Mouse (Mus musculus) B cell, adult 2 months (primary cell): ENCODE results near the gene Capn5.
"Not testable (repeated sequence)": the region's sequence is repeated elsewhere in the genome, so short reads cannot be mapped to it uniquely, and the experiment has no call there.

Source experiments
- DNase-seq, 2 experiments: peaks; one replicate each; pipeline ENCODE4 v3.0.0; 2022

Capn5 gene

DNA sequence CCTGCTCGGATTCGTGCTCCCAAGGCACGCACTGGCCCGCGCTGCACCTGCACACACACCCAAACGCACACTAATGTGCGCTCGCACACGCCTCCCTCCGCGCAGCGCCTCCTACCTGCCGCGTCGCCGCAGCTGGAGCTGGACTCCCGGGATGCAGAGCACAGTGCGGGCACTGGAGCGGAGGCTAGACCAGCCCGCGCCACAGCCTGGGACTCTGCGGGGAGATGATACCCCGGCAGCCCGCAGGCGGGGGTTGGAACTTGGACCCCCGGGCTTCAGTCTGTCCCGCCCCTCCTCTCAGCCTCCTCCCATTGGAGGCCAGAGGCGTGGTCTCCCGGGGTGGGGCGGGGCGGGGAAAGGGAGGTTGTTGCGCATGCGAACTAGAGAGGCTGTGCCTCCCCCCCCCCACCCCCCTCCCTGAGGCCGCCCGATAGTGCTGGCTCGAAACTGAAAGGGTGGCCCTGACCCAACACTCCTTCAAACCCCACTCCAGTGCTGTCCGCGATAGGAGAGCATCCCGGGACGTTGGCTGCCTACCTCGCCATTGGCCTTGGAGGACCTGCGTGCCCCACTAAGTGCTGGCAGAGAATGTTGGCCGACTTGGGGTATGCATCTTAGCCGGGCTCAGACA lies at the start of gene Capn5:
TSS of gene Capn5 (minus strand) at position 346 of the 631 bp plus-strand sequence.
- peak; percentile 77 to 81 for DNase-seq

- DNase-seq: no peak
Observed at GRCm38 (mm10) chr7:98223796-98224195, 45.7 kb upstream of the Capn5 start.

- DNase-seq: no peak
Observed at GRCm38 (mm10) chr7:98216713-98217112, 38.6 kb upstream of the Capn5 start.

GRCm38 (mm10) chr7:98202946-98203345 lies 24.9 kb upstream of the Capn5 start:
- DNase-seq: no peak

DNA sequence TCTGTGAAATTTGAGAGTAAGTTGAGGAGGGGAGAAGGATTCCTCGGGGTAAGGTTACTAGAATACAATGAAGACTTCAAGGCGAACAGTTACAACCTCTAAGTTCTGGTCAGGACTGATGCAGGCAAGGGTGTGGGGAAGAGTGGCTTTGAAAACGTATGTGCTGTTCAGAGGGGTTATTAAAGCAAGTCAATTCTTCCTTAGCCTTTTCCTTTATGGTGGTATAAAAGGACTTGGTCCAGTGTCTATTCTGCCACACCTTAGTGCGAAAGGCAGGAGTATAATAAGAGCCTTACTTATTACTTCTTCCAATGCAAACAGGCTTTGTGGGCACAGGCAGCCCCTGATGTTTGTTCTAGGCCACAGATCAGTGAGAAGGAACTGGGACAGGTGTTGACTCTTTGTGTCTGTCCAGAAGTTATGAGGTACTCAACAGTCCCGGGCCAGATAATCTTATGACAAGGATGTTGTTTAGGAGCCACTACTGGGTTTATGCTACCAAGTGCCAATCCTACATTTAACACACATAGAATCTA lies 23.5 kb upstream of the Capn5 start:
- no peak for DNase-seq

GRCm38 (mm10) chr7:98200396-98200795 lies 22.3 kb upstream of the Capn5 start:
- DNase-seq: no peak

GRCm38 (mm10) chr7:98199381-98199780 lies 21.3 kb upstream of the Capn5 start, which contains the start of gene B3gnt6:
Gene B3gnt6, minus strand, starts transcription at chr7:98199481.
- DNase-seq: no peak

- no peak for DNase-seq
Observed at GRCm38 (mm10) chr7:98195151-98195801, 17.2 kb upstream of the Capn5 start.

GRCm38 (mm10) chr7:98194026-98194792 lies 16.1 kb upstream of the Capn5 start:
- peak; percentile 39 to 47 for DNase-seq

DNA sequence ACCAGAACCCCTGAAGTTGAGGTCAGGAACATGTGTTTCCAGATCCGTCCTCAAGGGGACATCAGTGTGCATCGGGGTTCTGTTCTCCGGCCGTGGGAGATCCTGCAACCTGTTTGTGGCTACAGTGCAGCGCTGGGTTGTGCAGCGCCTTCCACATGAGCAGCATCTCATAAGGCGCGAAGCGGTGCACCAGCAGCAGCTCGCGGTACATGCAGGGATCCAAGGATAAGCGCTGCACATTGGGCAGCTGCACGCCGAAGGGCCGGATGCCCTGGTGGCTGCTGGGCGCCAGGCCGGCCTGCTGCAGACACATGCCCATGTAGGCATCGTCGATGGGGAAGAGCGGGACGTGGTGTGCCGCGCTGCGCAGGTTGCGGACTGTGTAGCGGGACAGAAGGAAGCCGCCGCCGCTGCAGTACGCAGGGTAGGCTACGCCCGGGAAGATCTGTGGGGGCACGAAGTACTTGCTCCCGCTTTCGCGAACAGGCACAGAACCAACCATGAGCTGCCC lies 15.5 kb upstream of the Capn5 start:
- peak; percentile 45 to 52 for DNase-seq

DNA sequence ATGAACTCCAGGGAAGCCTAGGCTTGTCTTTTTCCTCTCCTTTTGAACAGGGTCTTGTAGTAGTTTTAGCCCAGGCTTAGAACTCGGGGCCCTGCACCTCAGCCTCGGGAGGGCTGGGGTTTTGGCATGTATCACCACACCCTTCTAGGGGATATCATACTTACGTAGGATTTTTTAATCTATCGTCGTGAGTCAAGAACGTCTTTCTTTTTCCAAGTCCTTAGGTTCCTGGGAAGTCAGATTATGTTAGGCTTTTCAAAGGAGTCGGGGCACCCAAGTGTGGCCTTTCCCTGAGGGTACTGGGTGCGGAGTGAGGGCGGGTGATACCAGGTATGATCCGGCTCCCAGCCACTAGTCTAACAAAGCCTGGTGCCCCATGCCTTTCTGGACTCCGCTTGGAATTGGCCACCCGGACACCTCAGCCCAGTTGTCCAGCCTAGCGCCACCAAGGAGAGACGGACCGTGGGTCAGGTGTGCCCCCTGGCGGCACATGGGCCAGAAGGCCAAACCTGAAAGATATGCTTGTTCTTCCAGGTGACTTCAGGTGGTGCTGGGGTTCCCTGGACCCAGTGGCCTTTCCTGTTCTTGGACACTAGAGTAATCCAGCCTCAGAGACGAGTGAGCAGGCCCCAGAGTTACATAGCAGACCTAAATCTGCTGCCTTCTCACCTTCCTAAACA lies 13.6 kb upstream of the Capn5 start:
- DNase-seq: peak; percentile 21 to 27

DNA sequence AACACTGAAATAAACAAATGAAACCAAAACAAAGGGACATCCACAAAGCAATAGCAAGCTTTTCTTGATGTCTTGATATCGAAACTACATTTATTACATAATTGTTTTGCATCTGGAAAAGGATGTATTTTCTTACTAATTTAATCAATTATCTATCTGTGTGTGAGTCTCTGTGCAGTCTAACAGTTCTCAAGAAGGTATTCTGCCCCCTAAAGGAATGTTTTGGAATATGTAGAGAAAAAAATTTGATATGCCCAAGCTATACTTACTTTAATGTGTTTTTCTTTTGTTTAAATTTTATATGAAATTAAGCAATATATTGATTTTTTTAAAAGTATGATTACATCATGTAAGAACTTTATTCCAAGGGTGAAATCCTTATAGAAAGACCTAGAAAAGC lies 12.5 kb upstream of the Capn5 start:
- no peak for DNase-seq

- no peak for DNase-seq
Observed at GRCm38 (mm10) chr7:98189745-98190144, 11.7 kb upstream of the Capn5 start.

DNA sequence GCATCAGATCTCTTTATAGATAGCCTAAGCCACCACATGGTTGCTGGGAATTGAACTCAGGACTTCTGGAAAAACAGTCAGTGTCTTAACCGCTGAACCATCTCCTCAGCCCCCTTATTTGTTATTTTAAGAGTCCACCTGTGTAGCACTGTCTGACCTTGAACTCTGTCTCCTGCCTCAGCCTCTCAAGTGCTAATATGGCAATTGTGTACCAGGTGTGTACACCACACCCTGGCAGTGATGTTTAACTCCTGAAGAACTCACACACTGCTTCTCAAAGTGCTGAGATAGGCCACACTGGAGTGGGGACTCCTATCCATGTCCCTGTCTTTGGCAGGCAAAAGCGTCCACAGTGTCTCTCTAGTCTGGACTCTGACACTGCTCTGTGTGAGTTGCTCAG lies 10.6 kb upstream of the Capn5 start:
- no peak for DNase-seq

DNA sequence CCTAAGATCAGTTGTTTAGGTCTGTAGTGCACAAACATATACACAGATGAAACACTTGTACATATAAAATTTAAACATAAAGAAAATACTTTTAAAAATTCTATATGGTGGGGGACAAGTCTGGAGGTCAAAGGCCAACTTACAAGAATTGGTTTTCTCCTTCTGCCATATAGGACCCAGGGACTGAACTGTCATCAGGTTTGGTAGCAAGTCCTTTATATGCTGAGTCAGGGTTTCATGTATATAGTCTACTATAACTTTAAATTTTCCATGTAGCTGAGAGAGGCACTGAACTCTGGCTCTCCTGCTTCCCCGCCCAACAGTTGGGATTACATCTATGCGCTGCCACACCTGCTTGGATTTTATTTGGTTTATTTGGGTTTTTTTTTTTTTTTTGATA lies 10.2 kb upstream of the Capn5 start:
- no peak for DNase-seq

GRCm38 (mm10) chr7:98187332-98187731 lies 9.3 kb upstream of the Capn5 start:
- DNase-seq: not testable (repeated sequence)

GRCm38 (mm10) chr7:98186637-98187036 lies 8.6 kb upstream of the Capn5 start:
- DNase-seq: no peak

- no peak for DNase-seq
Observed at GRCm38 (mm10) chr7:98185326-98185725, 7.3 kb upstream of the Capn5 start.

DNA sequence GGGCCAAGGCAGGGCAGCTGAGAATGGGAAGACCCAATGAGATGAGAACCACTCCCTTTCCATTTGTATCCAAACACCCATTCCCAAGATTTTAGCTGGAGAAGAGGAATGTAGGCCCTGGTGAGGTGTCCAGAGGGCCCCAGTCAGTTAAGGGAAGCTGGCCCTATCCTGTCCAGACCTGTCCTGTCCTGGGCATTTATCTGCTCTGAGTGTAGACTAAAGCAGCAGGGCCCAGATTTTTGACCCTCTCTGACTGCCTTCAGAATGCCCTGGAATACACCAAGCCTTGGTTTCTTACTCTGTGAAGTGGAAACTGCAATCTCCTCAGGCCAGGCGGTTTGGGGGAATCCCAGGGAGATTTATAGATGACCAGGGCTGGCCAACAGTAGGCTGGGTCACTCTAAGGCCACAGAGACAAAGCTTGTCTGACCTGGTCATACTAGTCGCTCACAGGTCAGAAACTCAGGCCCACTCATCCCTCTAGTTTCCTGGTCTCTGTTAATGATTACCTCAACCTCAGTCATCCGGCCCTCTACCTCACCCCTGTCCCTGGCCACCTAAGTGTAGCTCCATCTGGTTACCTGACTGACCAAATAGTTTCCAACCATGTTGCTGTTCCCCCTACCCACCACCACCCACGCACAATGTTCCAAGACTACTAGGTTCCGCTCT lies 622 bp upstream of the Capn5 start:
- no peak for DNase-seq

- no peak for DNase-seq
Observed at GRCm38 (mm10) chr7:98177566-98177928, 527 bp downstream of the Capn5 start.

- no peak for DNase-seq
Observed at GRCm38 (mm10) chr7:98177071-98177485, 996 bp downstream of the Capn5 start.
